15 mouse cellular contexts compared by ENCODE assay signal in the genomic region with DNA sequence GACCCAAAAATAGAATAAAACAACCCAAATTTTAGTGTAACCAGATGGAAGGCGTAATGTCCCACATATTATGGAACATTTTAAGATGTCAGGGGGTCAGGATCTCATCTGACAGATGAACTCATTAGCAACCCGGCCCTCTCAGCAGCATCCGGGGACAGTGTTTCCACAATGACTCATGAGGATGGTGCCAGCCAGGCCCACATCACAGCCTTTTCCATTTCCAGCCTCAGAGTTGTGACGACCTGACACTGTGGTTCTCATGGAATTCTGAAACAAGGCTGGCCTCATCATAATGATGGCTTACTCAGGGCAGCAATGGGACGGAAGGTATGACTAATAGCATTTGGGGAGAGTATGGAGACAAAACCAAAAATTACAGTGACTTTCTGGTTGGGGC. TPM values are rescaled to one million over a fixed set of nuclear protein-coding genes. Genes with fewer than 3 reads are reported as not detected.
A peak's percentile ranks its signal among the peaks of the same experiment; 100 is the strongest.
DNase-seq lines count a peak whose midpoint lies in the region; TF ChIP-seq lines count a peak whose summit lies in the region.
"Had no signal": no experiment of that assay in that cellular context is flagged by ENCODE, and none has a peak within 500 bp of the region (broad histone marks: within the 10 kb centered on the region; RNA-seq: fewer than 3 reads in every experiment).

No protein-coding gene starts in this region.

- no peaks in the 10 kb centered on the region for H3K4me1 ChIP-seq in heart, adult 2 months (ENCODE audit: control insufficient read depth, insufficient read depth, low read length)
- H3K4me1 ChIP-seq in CH12.LX (ENCODE audit: control insufficient read depth in 1 of 2, insufficient read depth in 2 of 2) = peaks cover 10 to 25% of the 10 kb centered on the region in 2 experiments
- H3K4me1 ChIP-seq: heart, embryonic 12.5 days; liver, embryonic 15.5 days; neural tube, embryonic 12.5 days had no signal

- no peak for TF ChIP-seq CTCF in heart, adult 2 months (IDR thresholded peaks at IDR 0.05)
- no peak for TF ChIP-seq CTCF in CH12.LX (conservative IDR thresholded peaks at IDR 0.05 in 1 of 2, IDR thresholded peaks at IDR 0.05 in 1 of 2; ENCODE audit: low read depth in 2 of 2, low read length in 2 of 2)

- TF ChIP-seq EP300 in heart, adult 2 months (IDR thresholded peaks at IDR 0.05; ENCODE audit: insufficient read depth, low read depth, low read length) = no peak
- TF ChIP-seq EP300 in CH12.LX (IDR thresholded peaks at IDR 0.05; ENCODE audit: low read length) = peak; percentile 72

- intact Hi-C loops in heart, adult 2 months (cut with DNase I) = no loop called here

- H3K79me2 ChIP-seq in heart, adult 2 months (replicated peaks; ENCODE audit: control insufficient read depth, insufficient read depth, low read length) = no peaks in the 10 kb centered on the region
- no peaks in the 10 kb centered on the region for H3K79me2 ChIP-seq in CH12.LX (replicated peaks; ENCODE audit: control insufficient read depth, extremely low read depth, insufficient read depth, poor library complexity, severe bottlenecking)

- in situ Hi-C loops in CH12.LX (cut with MboI; ENCODE audit: low pct_ligation_motif_present, low pct_unique_long_range_greater_than_20kb, low sequenced_read_pairs) = no loop called here

- peak overlapping the region; percentile 7; the same call in 1 of the 2 replicates for H3K27ac ChIP-seq in heart, adult 2 months
- peak overlapping the region; percentile 40; the same call in 1 of the 2 replicates for H3K27ac ChIP-seq in CH12.LX (ENCODE audit: insufficient read depth, low read depth)
- H3K27ac ChIP-seq: hindbrain, postnatal 0 days; limb, embryonic 13.5 days; liver, embryonic 15.5 days; neural tube, embryonic 12.5 days had no signal

- no peak overlapping the region for H3K9ac ChIP-seq in heart, adult 2 months (ENCODE audit: low read depth, low read length)
- H3K9ac ChIP-seq in CH12.LX (ENCODE audit: insufficient read depth, low read depth) = peak overlapping the region; percentile 75
- H3K9ac ChIP-seq: heart, embryonic 12.5 days; limb, embryonic 13.5 days; liver, embryonic 15.5 days; neural tube, embryonic 12.5 days had no signal

- DNase-seq in heart, adult 2 months = no peak
- DNase-seq in heart, adult 8-10 months (ENCODE audit: low spot score) = no peak
- DNase-seq in 3134 (ENCODE audit: extremely low read depth, insufficient read length, low spot score) (peak; percentile 68), CH12.LX (ENCODE audit: extremely low read depth) (peak; percentile 50)
- peak; percentile 30 for DNase-seq in lung, postnatal 14 days
- no peak for DNase-seq in thymus, postnatal 14 days
- no peak for DNase-seq in spleen, postnatal 10 days (ENCODE audit: low spot score in 2 of 2)
- DNase-seq: adrenal gland, adult 8-10 months; cerebellum, adult 11-12 months; cerebellum, postnatal 36 days had no signal

- WGBS in heart, adult 2 months = 64% methylated on average over 5 of the region's 5 CpGs

- no peak for TF ChIP-seq POLR2A in heart, adult 2 months (IDR thresholded peaks at IDR 0.05; ENCODE audit: insufficient read depth, low read depth, low read length)
- no peak for TF ChIP-seq POLR2A in CH12.LX (IDR thresholded peaks at IDR 0.05; ENCODE audit: low read depth, low read length)

- H3K36me3 ChIP-seq in heart, adult 2 months (ENCODE audit: control insufficient read depth, insufficient read depth, low read length) = no peaks in the 10 kb centered on the region
- H3K36me3 ChIP-seq in CH12.LX (replicated peaks in 1 of 2; ENCODE audit: control insufficient read depth in 1 of 2, insufficient read depth in 1 of 2, low read length in 1 of 2) = no peaks in the 10 kb centered on the region
- H3K36me3 ChIP-seq: heart, embryonic 12.5 days; limb, embryonic 13.5 days; liver, embryonic 15.5 days; neural tube, embryonic 12.5 days had no signal

- TF ChIP-seq RAD21 in CH12.LX (IDR thresholded peaks at IDR 0.05; ENCODE audit: low read depth, low read length) = no peak

- dilution Hi-C loops in CH12.LX (cut with MboI; ENCODE audit: extremely low pct_ligation_motif_present, extremely low pct_unique_long_range_greater_than_20kb, low sequenced_read_pairs) = no loop called here

- no peak overlapping the region for H3K4me3 ChIP-seq in heart, adult 2 months
- no peak overlapping the region for H3K4me3 ChIP-seq in CH12.LX (replicated peaks in 1 of 3; ENCODE audit: low read depth in 2 of 3, low read length in 2 of 3, poor library complexity in 1 of 3)
- H3K4me3 ChIP-seq: heart, embryonic 12.5 days; limb, embryonic 13.5 days; liver, embryonic 15.5 days; neural tube, embryonic 12.5 days had no signal

- H3K9me3 ChIP-seq in CH12.LX (replicated peaks; ENCODE audit: low read length) = no peaks in the 10 kb centered on the region
- H3K9me3 ChIP-seq: heart, embryonic 12.5 days; limb, embryonic 13.5 days; liver, embryonic 15.5 days; neural tube, embryonic 12.5 days had no signal

- H3K27me3 ChIP-seq in heart, adult 2 months (ENCODE audit: control insufficient read depth, insufficient read depth, low read length) = no peaks in the 10 kb centered on the region
- H3K27me3 ChIP-seq in CH12.LX (replicated peaks) = no peaks in the 10 kb centered on the region
- H3K27me3 ChIP-seq: heart, embryonic 12.5 days; limb, embryonic 13.5 days; liver, embryonic 15.5 days; neural tube, embryonic 12.5 days had no signal

- H3K4me2 ChIP-seq in CH12.LX (ENCODE audit: insufficient read depth, low read depth, poor library complexity, severe bottlenecking) = peak overlapping the region; percentile 46
- H3K4me2 ChIP-seq: heart, embryonic 12.5 days; limb, embryonic 13.5 days; liver, embryonic 15.5 days; neural tube, embryonic 12.5 days had no signal

TF ChIP-seq in CH12.LX, 34 proteins besides CTCF, POLR2A, EP300 and RAD21:
- TF ChIP-seq PAX5 (IDR thresholded peaks at IDR 0.05; ENCODE audit: low read length) (no peak), USF1 (IDR thresholded peaks at IDR 0.05; ENCODE audit: low read depth, low read length) (no peak), ELF1 (IDR thresholded peaks at IDR 0.05; ENCODE audit: low read depth, low read length) (no peak), NRF1 (IDR thresholded peaks at IDR 0.05; ENCODE audit: low read depth, low read length) (no peak), HCFC1 (IDR thresholded peaks at IDR 0.05; ENCODE audit: low read depth, low read length) (no peak), UBTF (IDR thresholded peaks at IDR 0.05; ENCODE audit: low read depth, low read length) (no peak), GABPA (IDR thresholded peaks at IDR 0.05; ENCODE audit: insufficient replicate concordance, low read depth, low read length) (no peak), TBP (conservative IDR thresholded peaks at IDR 0.05; ENCODE audit: low read depth, low read length) (no peak), MAZ (IDR thresholded peaks at IDR 0.05; ENCODE audit: low read depth, low read length) (no peak), MEF2A (IDR thresholded peaks at IDR 0.05; ENCODE audit: borderline replicate concordance, low read depth, low read length) (peak; percentile 71; the same call in 1 of the 2 replicates), MAX (IDR thresholded peaks at IDR 0.05; ENCODE audit: low read length) (0 out of 2 replicates have a peak, but pooled peaks have one; percentile 25), ETS1 (conservative IDR thresholded peaks at IDR 0.05; ENCODE audit: low read depth, low read length) (peak; percentile 79), USF2 (conservative IDR thresholded peaks at IDR 0.05; ENCODE audit: low read depth, low read length) (no peak), SIN3A (IDR thresholded peaks at IDR 0.05; ENCODE audit: low read length) (0 out of 2 replicates have a peak, but pooled peaks have one; percentile 32), TCF12 (IDR thresholded peaks at IDR 0.05; ENCODE audit: low read depth, low read length) (peak; percentile 33; the same call in 1 of the 2 replicates), MXI1 (IDR thresholded peaks at IDR 0.05; ENCODE audit: low read depth, low read length) (no peak), ZNF384 (IDR thresholded peaks at IDR 0.05; ENCODE audit: low read depth, low read length) (no peak), CHD2 (IDR thresholded peaks at IDR 0.05; ENCODE audit: low read length) (no peak), MAFK (IDR thresholded peaks at IDR 0.05; ENCODE audit: insufficient replicate concordance, low read length) (peak; percentile 44; the same call in 1 of the 2 replicates), JUND (conservative IDR thresholded peaks at IDR 0.05; ENCODE audit: low read depth, low read length) (peak; percentile 56; the same call in 1 of the 2 replicates), NELFE (IDR thresholded peaks at IDR 0.05; ENCODE audit: low read depth, low read length) (no peak), CHD1 (IDR thresholded peaks at IDR 0.05; ENCODE audit: low read depth, low read length) (no peak), MYC (IDR thresholded peaks at IDR 0.05; ENCODE audit: low read depth, low read length) (no peak), KAT2A (IDR thresholded peaks at IDR 0.05; ENCODE audit: insufficient replicate concordance, low read length) (no peak), SMC3 (IDR thresholded peaks at IDR 0.05; ENCODE audit: low read depth, low read length) (peak; percentile 8; the same call in 1 of the 2 replicates), POLR2AphosphoS2 (IDR thresholded peaks at IDR 0.05; ENCODE audit: low read depth, low read length) (no peak), E2F4 (IDR thresholded peaks at IDR 0.05; ENCODE audit: insufficient replicate concordance, low read depth, low read length) (no peak), RCOR1 (conservative IDR thresholded peaks at IDR 0.05; ENCODE audit: low read depth, low read length) (0 out of 2 replicates have a peak, but pooled peaks have one; percentile 35), ZMIZ1 (IDR thresholded peaks at IDR 0.05; ENCODE audit: low read depth, low read length) (no peak), ZC3H11A (IDR thresholded peaks at IDR 0.05; ENCODE audit: low read depth, low read length) (no peak), BHLHE40 (IDR thresholded peaks at IDR 0.05; ENCODE audit: low read depth, low read length) (peak; percentile 57; the same call in 1 of the 2 replicates), JUN (IDR thresholded peaks at IDR 0.05; ENCODE audit: insufficient read depth, low read depth, low read length) (0 out of 2 replicates have a peak, but pooled peaks have one; percentile 49), IRF4 (IDR thresholded peaks at IDR 0.05; ENCODE audit: low read depth, low read length) (peak; percentile 78), ZKSCAN1 (IDR thresholded peaks at IDR 0.05; ENCODE audit: borderline replicate concordance, low read depth, low read length) (no peak)
TF ChIP-seq in CH12.LX: peak in this region for 12.

RNA-seq across cellular contexts. Expression of a gene that starts 18.1 kb away (rescaled TPM):
- 100 to 1,000 TPM; 134 to 141 TPM for total RNA-seq in heart, adult 2 months (2021)
- 73.4 and 107 TPM in 2 replicates for polyA plus RNA-seq in heart, adult 2 months (2012; rRNA removed)
- 100 to 1,000 TPM; 134 to 141 (median 140) TPM for total RNA-seq in heart, adult 8-10 months (2022)
- total RNA-seq in CH12.LX (2012; rRNA removed) (42.2 and 43.5 TPM in 2 replicates), CH12.LX (2014; rRNA removed) (36.7 and 40.1 TPM in 2 replicates)
- polyA plus RNA-seq in CH12.LX (2012; ENCODE audit: insufficient read length, low read depth) = 94.6 and 100 TPM in 2 replicates

Comparison
In these comparisons a context has a peak if more than half of its experiments do, and no peak if none do; other contexts are left out.
1. DNase-seq: peak in 3134 (single experiment), CH12.LX (single experiment) and lung, postnatal 14 days (single experiment); none in heart, adult 2 months (0 of 2), heart, adult 8-10 months (single experiment), thymus, postnatal 14 days (single experiment) and spleen, postnatal 10 days (0 of 2).